Mouse (Mus musculus) embryonic facial prominence, embryonic 10.5 days (tissue): Measurements from ENCODE around the gene Supt6. TPM values are rescaled to one million over a fixed set of nuclear protein-coding genes. Genes with fewer than 3 reads are reported as not detected.
"Not testable (repeated sequence)": the region's sequence is repeated elsewhere in the genome, so short reads cannot be mapped to it uniquely, and the experiment has no call there.

Source experiments
- DNase-seq: peaks from one replicate; pipeline ENCODE4 v3.0.0-alpha.2; 2017; ENCODE audit warnings: low spot score
- H3K27ac ChIP-seq: fragments of 300-500 bp; sonication (generic); replicated peaks from 2 replicates; pipeline ENCODE4 v1.5.1; 2016; ENCODE audit warnings: mild to moderate bottlenecking
- H3K27me3 ChIP-seq: fragments of 300-500 bp; sonication (generic); replicated peaks from 2 replicates; pipeline ENCODE4 v1.6.1; 2016; ENCODE audit warnings: low read depth, mild to moderate bottlenecking; ENCODE audit not compliant: poor library complexity, severe bottlenecking
- H3K36me3 ChIP-seq: fragments of 300-500 bp; sonication (generic); replicated peaks from 2 replicates; pipeline ENCODE4 v1.6.1; 2016; ENCODE audit warnings: mild to moderate bottlenecking, moderate library complexity
- H3K4me1 ChIP-seq: fragments of 300-500 bp; sonication (generic); 2 replicates; pipeline ENCODE4 v1.6.1; 2016
- H3K4me3 ChIP-seq: fragments of 300-500 bp; sonication (generic); 2 replicates; pipeline ENCODE4 v1.5.1; 2016; ENCODE audit warnings: mild to moderate bottlenecking, moderate library complexity
- H3K9me3 ChIP-seq: fragments of 300-500 bp; sonication (generic); 2 replicates; pipeline ENCODE4 v1.6.1; 2016; ENCODE audit warnings: mild to moderate bottlenecking
- WGBS: fragments of 180-500 bp; shearing (Covaris S2); methylation state at CpG from one replicate; pipeline ENCODE4 v1.1.7; 2016; 5-methylcytosine and 5-hydroxymethylcytosine counted together
- polyA plus RNA-seq: library from polyadenylated mRNA; unstranded; fragments of >200 nt; fragmentation: Nextera tagmentation; extraction: Ambion mirVana; gene quantifications from 2 replicates; pipeline ENCODE4 v1.2.1, GENCODE M21; 2016

Gene Supt6
- polyA plus RNA-seq, 1 experiment from 2014 or later, result 39.2 TPM

GRCm38 (mm10) chr11:78188331-78189233, 57.2 kb downstream of the Supt6 start, which contains the start of gene Rab34:
Gene Rab34, plus strand, starts transcription at chr11:78188430.
- peak within 1 kb of the TSS; percentile 100 for H3K27ac ChIP-seq
- DNase-seq, result peak; percentile 94
- no peaks in the 10 kb centered on the region; the same call in 1 of the 2 replicates for H3K27me3 ChIP-seq
- peaks cover 40% of the 10 kb centered on the region for H3K4me1 ChIP-seq
- H3K4me3 ChIP-seq, result peak within 1 kb of the TSS; percentile 90
- under 1% methylated on average over 80 of the region's 80 CpGs for WGBS
- peaks cover 35% of the 10 kb centered on the region for H3K36me3 ChIP-seq
- H3K9me3 ChIP-seq, result 0 out of 2 replicates have a peak, but pooled peaks cover 3% of the 10 kb centered on the region

DNA sequence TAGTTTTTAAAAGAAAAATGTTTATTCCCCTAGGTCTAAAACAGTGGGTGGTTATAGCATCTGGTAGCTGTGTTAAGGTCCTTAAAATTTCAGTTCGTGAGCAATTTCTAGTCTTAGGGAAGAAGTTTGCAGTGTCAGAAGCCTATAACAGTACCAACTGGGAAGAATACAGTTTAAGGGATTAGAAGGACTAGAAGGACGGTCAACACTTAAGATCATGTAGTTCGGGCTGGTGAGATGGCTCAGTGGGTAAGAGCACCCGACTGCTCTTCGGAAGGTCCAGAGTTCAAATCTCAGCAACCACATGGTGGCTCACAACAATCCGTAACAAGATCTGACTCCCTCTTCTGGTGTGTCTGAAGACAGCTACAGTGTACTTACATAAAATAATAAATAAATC, 61.1 kb downstream of the Supt6 start:
- not testable (repeated sequence) for DNase-seq, H3K9me3 ChIP-seq, H3K27ac ChIP-seq, H3K27me3 ChIP-seq, H3K4me3 ChIP-seq
- 94% methylated on average over 6 of the region's 6 CpGs for WGBS
- H3K4me1 ChIP-seq, result peaks cover 56% of the 10 kb centered on the region
- H3K36me3 ChIP-seq, result peaks cover 29% of the 10 kb centered on the region

- Histone ChIP-seq H3K27me3 (no peaks in the 10 kb centered on the region; the same call in 1 of the 2 replicates), H3K36me3 (peaks cover 36% of the 10 kb centered on the region), H3K27ac (peak overlapping the region; percentile 99), H3K9me3 (no peaks in the 10 kb centered on the region), H3K4me3 (peak overlapping the region; percentile 95), H3K4me1 (peaks cover 56% of the 10 kb centered on the region)
- no peak for DNase-seq
- WGBS, result 54% methylated on average over 10 of the region's 10 CpGs
Observed at GRCm38 (mm10) chr11:78183884-78184514, 61.8 kb downstream of the Supt6 start.

GRCm38 (mm10) chr11:78182961-78183844, 62.6 kb downstream of the Supt6 start, which contains the start of gene Rpl23a:
Gene Rpl23a, minus strand, starts transcription at chr11:78183584.
- H3K9me3 ChIP-seq, result no peaks in the 10 kb centered on the region
- DNase-seq, result peak; percentile 87
- peaks cover 58% of the 10 kb centered on the region for H3K4me1 ChIP-seq
- peak within 1 kb of the TSS; percentile 99 for H3K27ac ChIP-seq
- peak within 1 kb of the TSS; percentile 95 for H3K4me3 ChIP-seq
- under 1% methylated on average over 38 of the region's 38 CpGs for WGBS
- H3K36me3 ChIP-seq, result peaks cover 38% of the 10 kb centered on the region
- no peaks in the 10 kb centered on the region; the same call in 1 of the 2 replicates for H3K27me3 ChIP-seq

- Histone ChIP-seq H3K27me3 (no peaks in the 10 kb centered on the region), H3K36me3 (peaks cover 41% of the 10 kb centered on the region), H3K27ac (peak overlapping the region; percentile 99), H3K4me1 (peaks cover 58% of the 10 kb centered on the region), H3K4me3 (peak overlapping the region; percentile 95), H3K9me3 (no peaks in the 10 kb centered on the region)
- WGBS, result 10% methylated on average over 7 of the region's 7 CpGs
- no peak for DNase-seq
Observed at GRCm38 (mm10) chr11:78182450-78182849, 63.3 kb downstream of the Supt6 start.

DNA sequence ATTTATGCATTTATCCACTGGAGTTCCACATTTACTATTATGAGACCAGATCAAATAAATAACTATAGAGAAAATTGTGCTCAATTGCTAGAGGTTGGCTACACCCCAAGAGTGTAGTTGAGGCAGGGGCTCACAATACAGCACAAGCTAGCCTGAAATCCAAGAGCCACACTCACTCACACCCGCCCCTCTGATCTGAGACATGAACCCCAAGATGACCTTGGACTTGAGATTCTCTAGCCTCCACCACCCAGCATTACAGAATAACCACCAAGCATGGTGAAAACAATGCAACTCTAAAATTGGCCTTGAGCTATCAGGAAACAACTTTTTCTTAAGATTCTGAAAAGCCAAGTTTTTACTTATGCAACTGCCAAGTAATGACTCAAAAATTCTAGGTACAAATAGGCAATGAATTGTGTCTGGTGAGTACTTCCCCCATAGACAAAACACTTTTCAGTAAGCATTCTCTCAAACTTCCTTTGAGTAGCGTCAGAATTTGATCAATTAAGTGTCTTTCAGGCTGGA, 63.9 kb downstream of the Supt6 start:
- Histone ChIP-seq H3K36me3 (peaks cover 41% of the 10 kb centered on the region), H3K4me3 (peak overlapping the region; percentile 95), H3K9me3 (no peaks in the 10 kb centered on the region), H3K27ac (peak overlapping the region; percentile 99; the same call in 1 of the 2 replicates), H3K27me3 (no peaks in the 10 kb centered on the region), H3K4me1 (peaks cover 61% of the 10 kb centered on the region)
- 47% methylated on average over 2 of the region's 2 CpGs for WGBS
- no peak for DNase-seq

DNA sequence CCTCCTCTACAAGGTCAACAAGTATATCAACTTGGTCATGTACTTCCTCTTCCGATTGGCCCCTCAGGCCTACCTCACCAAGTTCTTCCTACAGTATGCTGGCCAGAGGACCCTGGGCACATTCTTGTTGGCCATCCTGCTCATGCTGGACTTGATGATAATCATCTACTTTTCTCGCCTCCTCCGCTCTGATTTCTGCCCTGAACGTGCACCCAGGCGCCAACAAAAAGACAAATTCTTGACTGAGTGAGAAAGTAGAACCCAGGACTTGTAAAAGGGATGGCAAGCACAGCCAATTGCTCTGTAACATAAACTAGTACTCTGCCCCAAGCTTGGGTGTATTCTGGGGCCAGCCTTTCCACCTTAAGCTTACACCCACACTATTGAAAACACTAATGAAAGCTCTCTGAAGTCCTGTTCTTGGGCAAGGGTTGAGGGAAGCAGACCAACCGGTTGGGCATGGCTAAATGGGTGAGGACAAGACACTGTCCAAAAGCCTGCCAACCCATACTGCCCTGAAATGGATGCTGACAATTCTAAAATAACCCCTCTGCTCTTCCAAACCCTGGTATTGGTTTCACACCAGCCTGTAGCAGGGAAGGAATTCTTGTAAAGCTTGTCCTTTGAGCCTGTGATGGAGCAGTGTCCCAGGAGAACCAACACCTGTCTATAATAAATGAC, 65.6 kb downstream of the Supt6 start:
- Histone ChIP-seq H3K4me3 (peak overlapping the region; percentile 70), H3K4me1 (peaks cover 69% of the 10 kb centered on the region), H3K9me3 (no peaks in the 10 kb centered on the region), H3K36me3 (peaks cover 41% of the 10 kb centered on the region), H3K27ac (no peak overlapping the region), H3K27me3 (no peaks in the 10 kb centered on the region)
- 75% methylated on average over 6 of the region's 6 CpGs for WGBS
- no peak for DNase-seq

GRCm38 (mm10) chr11:78179438-78179999, 66.3 kb downstream of the Supt6 start:
- no peaks in the 10 kb centered on the region for H3K9me3 ChIP-seq
- peaks cover 41% of the 10 kb centered on the region for H3K36me3 ChIP-seq
- H3K27ac ChIP-seq, result peak overlapping the region; percentile 92
- peaks cover 75% of the 10 kb centered on the region for H3K4me1 ChIP-seq
- peak overlapping the region; percentile 70 for H3K4me3 ChIP-seq
- no peak for DNase-seq
- WGBS, result 33% methylated on average over 8 of the region's 8 CpGs
- no peaks in the 10 kb centered on the region for H3K27me3 ChIP-seq

- Histone ChIP-seq H3K27ac (peak overlapping the region; percentile 92), H3K4me3 (peak overlapping the region; percentile 70), H3K27me3 (no peaks in the 10 kb centered on the region), H3K9me3 (no peaks in the 10 kb centered on the region), H3K4me1 (peaks cover 73% of the 10 kb centered on the region), H3K36me3 (peaks cover 41% of the 10 kb centered on the region)
- under 1% methylated on average over 29 of the region's 29 CpGs for WGBS
- DNase-seq, result peak; percentile 68
Observed at GRCm38 (mm10) chr11:78178859-78179437, 66.8 kb downstream of the Supt6 start.

GRCm38 (mm10) chr11:78177903-78178858, 67.6 kb downstream of the Supt6 start:
- no peaks in the 10 kb centered on the region for H3K27me3 ChIP-seq
- H3K4me3 ChIP-seq, result peak overlapping the region; percentile 70
- peaks cover 71% of the 10 kb centered on the region for H3K4me1 ChIP-seq
- whole genome bisulfite sequencing, result under 1% methylated on average over 84 of the region's 84 CpGs
- DNase-seq, result peak; percentile 95
- no peaks in the 10 kb centered on the region for H3K9me3 ChIP-seq
- H3K27ac ChIP-seq, result peak overlapping the region; percentile 92
- peaks cover 41% of the 10 kb centered on the region for H3K36me3 ChIP-seq
